Mouse (Mus musculus): Measurements from ENCODE around the gene Cdc6. TPM values are rescaled to one million over a fixed set of nuclear protein-coding genes. Genes with fewer than 3 reads are reported as not detected.

The Cdc6 gene
- polyA plus RNA-seq, 1 experiment from 2014 or later: 67.8 TPM

GRCm38 (mm10) chr11:98942923-98943641, 35.5 kb downstream of the Cdc6 start:
- Histone ChIP-seq H3K9me3 (replicated peaks) (no peaks in the 10 kb centered on the region), H3K4me3 (peak overlapping the region; percentile 74; the same call in 1 of the 2 replicates), H3K27me3 (ENCODE audit: low read depth, poor library complexity, severe bottlenecking) (peaks cover 19% of the 10 kb centered on the region), H3K27ac (replicated peaks) (peak overlapping the region; percentile 94), H3K4me1 (peaks cover 87% of the 10 kb centered on the region), H3K36me3 (no peaks in the 10 kb centered on the region)
- WGBS: 82% methylated on average over 8 of the region's 8 CpGs
- DNase-seq (ENCODE audit: low spot score): no peak

GRCm38 (mm10) chr11:98943741-98944461, 36.3 kb downstream of the Cdc6 start:
- H3K27me3 ChIP-seq (ENCODE audit: low read depth, poor library complexity, severe bottlenecking): peaks cover 13% of the 10 kb centered on the region
- peaks cover 78% of the 10 kb centered on the region for H3K4me1 ChIP-seq
- no peaks in the 10 kb centered on the region for H3K9me3 ChIP-seq (replicated peaks)
- peak overlapping the region; percentile 94 for H3K27ac ChIP-seq (replicated peaks)
- peak overlapping the region; percentile 28 for H3K4me3 ChIP-seq
- H3K36me3 ChIP-seq: no peaks in the 10 kb centered on the region
- 29% methylated on average over 14 of the region's 14 CpGs for WGBS
- DNase-seq (ENCODE audit: low spot score): no peak

- 0 out of 2 replicates have a peak, but pooled peaks cover 2% of the 10 kb centered on the region for H3K27me3 ChIP-seq (ENCODE audit: low read depth, poor library complexity, severe bottlenecking)
- WGBS: 25% methylated on average over 11 of the region's 11 CpGs
- H3K27ac ChIP-seq (replicated peaks): peak overlapping the region; percentile 94
- no peaks in the 10 kb centered on the region for H3K9me3 ChIP-seq (replicated peaks)
- H3K4me1 ChIP-seq: peaks cover 76% of the 10 kb centered on the region
- no peaks in the 10 kb centered on the region; the same call in 1 of the 2 replicates for H3K36me3 ChIP-seq
- DNase-seq (ENCODE audit: low spot score): no peak
- H3K4me3 ChIP-seq: peak overlapping the region; percentile 28; the same call in 1 of the 2 replicates
Measured at GRCm38 (mm10) chr11:98944897-98945604, 37.5 kb downstream of the Cdc6 start.

GRCm38 (mm10) chr11:98945605-98945977, 38.0 kb downstream of the Cdc6 start:
- peak overlapping the region; percentile 19; the same call in 1 of the 2 replicates for H3K4me3 ChIP-seq
- no peaks in the 10 kb centered on the region for H3K27me3 ChIP-seq (ENCODE audit: low read depth, poor library complexity, severe bottlenecking)
- H3K4me1 ChIP-seq: peaks cover 76% of the 10 kb centered on the region
- no peaks in the 10 kb centered on the region for H3K9me3 ChIP-seq (replicated peaks)
- 43% methylated on average over 3 of the region's 3 CpGs for WGBS
- H3K27ac ChIP-seq (replicated peaks): peak overlapping the region; percentile 94
- DNase-seq (ENCODE audit: low spot score): no peak
- peaks cover 5% of the 10 kb centered on the region; the same call in 1 of the 2 replicates for H3K36me3 ChIP-seq

GRCm38 (mm10) chr11:98947969-98948569, 40.5 kb downstream of the Cdc6 start:
- no peak overlapping the region for H3K27ac ChIP-seq (replicated peaks)
- 91% methylated on average over 18 of the region's 18 CpGs for WGBS
- H3K4me3 ChIP-seq: no peak overlapping the region
- H3K4me1 ChIP-seq: peaks cover 68% of the 10 kb centered on the region
- H3K9me3 ChIP-seq (replicated peaks): no peaks in the 10 kb centered on the region
- no peaks in the 10 kb centered on the region for H3K27me3 ChIP-seq (ENCODE audit: low read depth, poor library complexity, severe bottlenecking)
- H3K36me3 ChIP-seq: peaks cover 19% of the 10 kb centered on the region; the same call in 1 of the 2 replicates
- DNase-seq (ENCODE audit: low spot score): no peak

GRCm38 (mm10) chr11:98949242-98949957, 41.8 kb downstream of the Cdc6 start:
- Histone ChIP-seq H3K27me3 (ENCODE audit: low read depth, poor library complexity, severe bottlenecking) (no peaks in the 10 kb centered on the region), H3K36me3 (peaks cover 19% of the 10 kb centered on the region; the same call in 1 of the 2 replicates), H3K9me3 (replicated peaks) (no peaks in the 10 kb centered on the region), H3K4me1 (peaks cover 68% of the 10 kb centered on the region), H3K27ac (replicated peaks) (peak overlapping the region; percentile 61; the same call in 1 of the 2 replicates), H3K4me3 (no peak overlapping the region)
- 66% methylated on average over 12 of the region's 12 CpGs for WGBS
- DNase-seq (ENCODE audit: low spot score): no peak

GRCm38 (mm10) chr11:98949958-98950460, 42.4 kb downstream of the Cdc6 start:
- peaks cover 68% of the 10 kb centered on the region for H3K4me1 ChIP-seq
- no peaks in the 10 kb centered on the region for H3K27me3 ChIP-seq (ENCODE audit: low read depth, poor library complexity, severe bottlenecking)
- peak overlapping the region; percentile 61; the same call in 1 of the 2 replicates for H3K27ac ChIP-seq (replicated peaks)
- H3K36me3 ChIP-seq: peaks cover 19% of the 10 kb centered on the region; the same call in 1 of the 2 replicates
- whole genome bisulfite sequencing: 85% methylated on average over 7 of the region's 7 CpGs
- no peak for DNase-seq (ENCODE audit: low spot score)
- H3K9me3 ChIP-seq (replicated peaks): no peaks in the 10 kb centered on the region
- H3K4me3 ChIP-seq: no peak overlapping the region

- Histone ChIP-seq H3K36me3 (peaks cover 19% of the 10 kb centered on the region; the same call in 1 of the 2 replicates), H3K9me3 (replicated peaks) (no peaks in the 10 kb centered on the region), H3K27me3 (ENCODE audit: low read depth, poor library complexity, severe bottlenecking) (no peaks in the 10 kb centered on the region), H3K4me1 (peaks cover 68% of the 10 kb centered on the region), H3K4me3 (no peak overlapping the region), H3K27ac (replicated peaks) (0 out of 2 replicates have a peak overlapping the region, but pooled peaks have one; percentile 10)
- no peak for DNase-seq (ENCODE audit: low spot score)
- 87% methylated on average over 9 of the region's 9 CpGs for WGBS
Measured at GRCm38 (mm10) chr11:98950484-98950883, 42.9 kb downstream of the Cdc6 start.

GRCm38 (mm10) chr11:98951026-98951906, 43.7 kb downstream of the Cdc6 start:
- no peak for DNase-seq (ENCODE audit: low spot score)
- Histone ChIP-seq H3K9me3 (replicated peaks) (no peaks in the 10 kb centered on the region), H3K27me3 (ENCODE audit: low read depth, poor library complexity, severe bottlenecking) (no peaks in the 10 kb centered on the region), H3K36me3 (peaks cover 19% of the 10 kb centered on the region; the same call in 1 of the 2 replicates), H3K4me3 (no peak overlapping the region), H3K27ac (replicated peaks) (peak overlapping the region; percentile 66; the same call in 1 of the 2 replicates), H3K4me1 (peaks cover 69% of the 10 kb centered on the region)
- 75% methylated on average over 16 of the region's 16 CpGs for WGBS

- WGBS: 74% methylated on average over 1 of the region's 1 CpGs
- Histone ChIP-seq H3K27ac (replicated peaks) (no peak overlapping the region), H3K27me3 (ENCODE audit: low read depth, poor library complexity, severe bottlenecking) (no peaks in the 10 kb centered on the region), H3K4me3 (no peak overlapping the region), H3K9me3 (replicated peaks) (no peaks in the 10 kb centered on the region), H3K36me3 (peaks cover 19% of the 10 kb centered on the region; the same call in 1 of the 2 replicates), H3K4me1 (peaks cover 68% of the 10 kb centered on the region)
- DNase-seq (ENCODE audit: low spot score): no peak
Measured at GRCm38 (mm10) chr11:98952111-98952510, 44.5 kb downstream of the Cdc6 start.

GRCm38 (mm10) chr11:98952736-98953135, 45.1 kb downstream of the Cdc6 start:
- peak overlapping the region; percentile 82 for H3K27ac ChIP-seq (replicated peaks)
- H3K4me3 ChIP-seq: no peak overlapping the region
- H3K36me3 ChIP-seq: peaks cover 19% of the 10 kb centered on the region; the same call in 1 of the 2 replicates
- no peaks in the 10 kb centered on the region for H3K27me3 ChIP-seq (ENCODE audit: low read depth, poor library complexity, severe bottlenecking)
- WGBS: 72% methylated on average over 2 of the region's 2 CpGs
- peaks cover 66% of the 10 kb centered on the region for H3K4me1 ChIP-seq
- no peak for DNase-seq (ENCODE audit: low spot score)
- H3K9me3 ChIP-seq (replicated peaks): no peaks in the 10 kb centered on the region

Data from midbrain, embryonic 10.5 days (tissue).